Mouse (Mus musculus) left cerebral cortex, postnatal 36 days (tissue): ENCODE data around the gene Gnai2. TPM values are rescaled to one million over a fixed set of nuclear protein-coding genes. Genes with fewer than 3 reads are reported as not detected.

Experiments
- DNase-seq, 2 experiments: peaks; one replicate each; pipeline ENCODE4 v3.0.0; 2021 to 2022; ENCODE audit warnings: low spot score in 2 of 2, mixed read lengths in 1 of 2
- intact Hi-C: fragments of 180-260 bp; cut with DNase I; formaldehyde crosslinking; loops from one replicate; pipeline ENCODE4 v1.15.1; 2025
- total RNA-seq, 2 experiments: library from RNA; stranded (reverse); gene quantifications; 2 replicates each; pipeline ENCODE4 v1.2.3; 2021

Gene Gnai2
- total RNA-seq, 2 experiments from 2014 or later = 215 to 221 TPM

- no peak for DNase-seq
- intact Hi-C loops = no loop called here
These were observed 25.6 kb upstream of the Gnai2 start for GRCm38 (mm10) chr9:107660777-107661176.

- intact Hi-C loops = no loop called here
- no peak for DNase-seq
These were observed 24.8 kb upstream of the Gnai2 start for GRCm38 (mm10) chr9:107659961-107660360.

GRCm38 (mm10) chr9:107659551-107659950 is 24.4 kb upstream of the Gnai2 start:
- peak; percentile 53 to 66 for DNase-seq
- intact Hi-C loops = no loop called here

DNA sequence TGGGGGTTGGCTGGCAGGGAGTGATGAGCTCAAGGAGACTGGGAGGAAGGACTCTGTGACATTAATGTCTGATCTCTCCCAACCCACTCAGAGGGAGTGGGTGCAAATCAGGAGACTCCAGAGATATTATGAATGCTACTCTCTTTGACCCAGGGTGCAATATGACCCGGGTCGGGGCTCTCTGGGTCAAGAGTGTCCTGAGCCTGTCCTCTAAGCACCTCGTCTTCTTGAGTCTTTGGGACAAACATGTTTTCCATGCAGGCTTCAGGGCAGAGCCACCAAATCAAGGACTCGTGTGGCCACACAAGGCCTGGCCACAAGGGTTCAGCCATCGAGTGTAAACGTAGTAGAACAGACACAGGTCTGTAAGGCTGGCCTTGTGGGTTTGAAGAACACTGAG is 22.9 kb upstream of the Gnai2 start:
- intact Hi-C loops = no loop called here
- no peak for DNase-seq

- intact Hi-C loops = no loop called here
- DNase-seq = no peak
These were observed 22.0 kb upstream of the Gnai2 start for GRCm38 (mm10) chr9:107657144-107657543.

GRCm38 (mm10) chr9:107654585-107654984 is 19.4 kb upstream of the Gnai2 start:
- no peak for DNase-seq
- intact Hi-C loops = no loop called here

DNA sequence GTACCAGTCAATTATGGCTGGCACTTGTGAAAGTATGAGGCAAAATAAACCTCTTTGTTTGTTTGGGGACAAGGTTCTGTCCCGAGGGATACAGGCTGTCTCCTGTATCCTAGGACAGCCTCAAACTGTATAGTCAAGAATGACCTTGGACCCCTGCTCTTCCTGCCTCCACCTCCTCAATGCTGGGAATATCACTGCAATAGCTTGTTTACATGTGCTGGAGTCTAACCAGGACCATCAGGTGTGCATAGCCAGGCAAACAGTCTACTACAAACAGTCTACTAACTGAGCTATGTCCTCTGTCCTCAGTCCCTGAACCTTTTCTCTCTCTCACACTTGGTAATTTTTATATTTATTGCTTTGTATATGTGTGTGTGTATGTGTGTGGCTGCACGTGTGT is 18.3 kb upstream of the Gnai2 start:
- DNase-seq = no peak
- intact Hi-C loops = no loop called here

DNA sequence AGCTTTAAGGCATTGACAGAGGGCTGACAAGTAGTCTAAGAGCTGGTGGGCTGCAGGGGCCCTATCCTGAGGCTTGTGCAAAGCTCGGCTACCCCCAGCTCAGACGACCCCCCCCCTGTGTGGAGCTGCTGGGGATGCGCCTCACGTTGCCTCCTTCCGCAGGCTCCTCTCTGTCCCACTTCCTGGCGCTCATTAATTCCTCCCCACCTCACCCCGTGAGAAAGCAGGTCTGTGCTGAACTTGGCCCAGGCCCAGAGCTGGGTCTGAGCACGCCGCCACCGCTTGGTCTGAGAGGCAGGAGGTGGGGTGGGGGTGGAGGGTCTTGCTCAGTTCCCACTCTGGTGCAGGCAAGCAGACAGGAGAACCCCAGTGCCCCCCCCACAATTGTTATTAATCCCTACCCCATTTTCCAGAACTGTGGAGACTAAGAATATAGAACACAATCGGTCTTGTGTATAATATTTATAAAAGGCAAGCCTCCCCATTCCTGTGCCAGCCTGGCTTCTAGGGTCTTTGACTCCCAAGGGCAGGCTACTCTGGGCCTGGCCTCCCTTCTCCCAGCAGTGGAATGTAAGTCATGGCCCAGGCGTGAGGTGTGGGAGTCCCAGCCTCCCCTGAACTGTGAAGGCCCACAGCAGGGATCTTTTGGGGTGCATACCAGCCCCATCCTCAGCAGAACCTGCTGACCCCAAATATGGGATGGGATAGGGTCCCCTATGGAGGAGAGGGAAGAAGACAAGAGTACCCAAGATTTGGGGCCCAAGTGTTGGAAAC is 15.7 kb upstream of the Gnai2 start:
- intact Hi-C loops = no loop called here
- DNase-seq = no peak

- intact Hi-C loops = no loop called here
- DNase-seq = no peak
These were observed 15.1 kb upstream of the Gnai2 start for GRCm38 (mm10) chr9:107650225-107650624.

GRCm38 (mm10) chr9:107648767-107649166 is 13.6 kb upstream of the Gnai2 start:
- DNase-seq = no peak
- intact Hi-C loops = no loop called here

GRCm38 (mm10) chr9:107646975-107647374 is 11.8 kb upstream of the Gnai2 start:
- no peak for DNase-seq
- intact Hi-C loops = no loop called here

- intact Hi-C loops = loop anchor here (1.0 to 2.0 kb wide), 2 partner anchors 31 to 93 kb away; no protein-coding TSS in a partner anchor
- DNase-seq = peak; percentile 61 to 65
These were observed 10.4 kb upstream of the Gnai2 start for GRCm38 (mm10) chr9:107645577-107645976.

- no peak for DNase-seq
- intact Hi-C loops = loop anchor here (1.0 to 2.0 kb wide), 2 partner anchors 31 to 94 kb away; no protein-coding TSS in a partner anchor
These were observed 10.0 kb upstream of the Gnai2 start for GRCm38 (mm10) chr9:107645153-107645510.

- intact Hi-C loops = loop anchor here (1.0 to 2.0 kb wide), 4 partner anchors 18 to 94 kb away; no protein-coding TSS in a partner anchor
- DNase-seq = peak; percentile 87 to 89
These were observed 9.5 kb upstream of the Gnai2 start for GRCm38 (mm10) chr9:107644495-107645152.

- intact Hi-C loops = loop anchor here (1.0 to 2.0 kb wide), 3 partner anchors 17 to 95 kb away; no protein-coding TSS in a partner anchor
- DNase-seq = no peak
These were observed 8.5 kb upstream of the Gnai2 start for GRCm38 (mm10) chr9:107643544-107644214.

DNA sequence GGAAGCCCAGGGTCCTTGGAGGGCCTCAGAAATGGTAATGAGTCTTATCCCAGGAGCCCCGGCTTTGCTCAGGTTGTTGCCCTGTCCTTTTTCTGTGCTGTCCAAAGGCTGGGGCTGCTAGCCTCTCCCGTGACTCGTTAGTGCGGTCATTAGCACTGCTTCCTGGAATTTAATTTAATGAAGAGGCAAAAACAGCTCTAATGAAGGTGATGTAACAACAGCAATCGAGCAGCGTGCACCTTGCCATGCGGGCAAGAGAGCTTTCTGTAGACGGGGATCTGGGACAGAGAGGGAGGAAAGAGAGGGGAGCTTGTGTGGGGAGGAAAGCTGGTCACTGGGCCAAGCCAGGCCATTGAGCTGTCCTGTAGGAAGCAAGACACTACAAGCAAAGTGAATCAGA is 6.5 kb upstream of the Gnai2 start:
- intact Hi-C loops = no loop called here
- no peak for DNase-seq

GRCm38 (mm10) chr9:107640257-107640772 is 5.1 kb upstream of the Gnai2 start:
- intact Hi-C loops = no loop called here
- no peak for DNase-seq

DNA sequence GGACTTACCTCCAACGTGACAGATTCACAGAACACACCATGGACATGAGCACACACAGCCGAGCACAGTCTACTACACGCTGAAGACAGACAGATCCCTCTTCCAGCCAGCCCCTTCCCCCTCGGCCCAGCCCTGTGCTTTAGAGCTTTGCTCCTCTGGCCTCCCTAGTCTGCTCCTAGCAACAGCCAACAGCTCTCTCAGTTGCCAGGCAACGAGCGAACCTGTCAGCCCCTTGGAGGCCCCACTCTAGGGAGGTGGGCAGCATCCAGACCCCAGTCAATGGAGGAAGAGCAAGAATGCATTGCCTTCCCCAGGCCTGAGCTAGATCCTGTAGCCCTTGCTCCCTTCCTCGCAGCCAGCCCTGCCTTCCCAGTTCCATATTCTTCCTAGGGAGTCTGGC is 1.9 kb upstream of the Gnai2 start:
- no peak for DNase-seq
- intact Hi-C loops = no loop called here

DNA sequence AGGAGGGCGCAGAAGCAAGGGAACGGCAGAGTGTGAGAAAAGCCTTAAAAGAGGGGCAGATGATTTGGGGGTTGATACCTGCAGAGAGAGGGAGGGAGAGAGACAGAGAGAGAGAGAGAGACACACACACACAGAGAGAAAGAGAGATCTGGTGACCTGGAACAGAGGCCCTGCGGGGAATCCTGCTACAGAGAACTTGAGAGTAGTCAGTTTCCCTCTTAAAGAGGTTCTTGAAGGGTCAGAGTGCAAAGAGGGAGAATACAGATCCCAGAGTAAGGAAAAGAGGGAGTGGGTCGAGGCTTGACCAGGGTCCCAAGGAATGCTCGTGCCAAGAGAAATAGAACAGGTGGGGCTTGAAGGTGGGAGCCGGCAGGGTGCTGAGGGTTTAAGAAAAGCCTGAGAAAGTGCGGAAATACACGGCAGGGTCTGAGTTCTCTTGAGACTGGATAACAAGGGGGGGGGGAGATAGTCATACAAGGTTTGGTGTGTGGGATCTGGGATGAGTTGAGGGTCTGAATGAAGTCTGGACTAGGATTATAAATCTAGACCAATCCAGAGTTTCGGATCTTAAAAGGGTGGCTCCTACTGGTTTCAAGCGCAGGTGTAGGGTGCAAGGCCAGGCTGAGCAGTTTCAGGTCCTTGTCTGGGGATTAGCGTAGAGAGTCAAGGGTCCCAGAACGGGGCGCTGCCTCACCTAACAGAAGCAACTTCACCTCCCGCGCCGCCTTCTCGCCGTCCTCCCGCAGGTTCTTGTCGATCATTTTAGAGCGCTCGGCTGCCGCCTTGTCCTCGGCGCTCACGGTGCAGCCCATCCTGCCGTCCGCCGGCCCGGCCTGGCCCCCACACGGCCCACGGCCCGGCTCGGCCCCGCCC is 525 bp downstream of the Gnai2 start:
- no peak for DNase-seq
- intact Hi-C loops = no loop called here
